Mouse (Mus musculus) kidney, postnatal 0 days (tissue): Measurements from ENCODE around the gene Pipox. TPM values are rescaled to one million over a fixed set of nuclear protein-coding genes. Genes with fewer than 3 reads are reported as not detected.
A peak's percentile ranks its signal among the peaks of the same experiment; 100 is the strongest.

Experiments used
- ATAC-seq: fragments of 200-750 bp; cut with Nextera tagmentation; replicated peaks from 2 replicates; pipeline ENCODE4 v1.8.0; 2017; ENCODE audit warnings: low read depth, moderate number of reproducible peaks, moderate TSS enrichment, moderate library complexity; ENCODE audit not compliant: low FRiP score
- DNase-seq: peaks from one replicate; pipeline ENCODE4 v3.0.0-alpha.2; 2016; ENCODE audit warnings: low spot score
- H3K27ac ChIP-seq: fragments of 300-500 bp; sonication (generic); 2 replicates; pipeline ENCODE4 v1.5.1; 2014; ENCODE audit warnings: mild to moderate bottlenecking
- H3K27me3 ChIP-seq: fragments of 300-500 bp; sonication (generic); 2 replicates; pipeline ENCODE4 v1.6.1; 2014; ENCODE audit warnings: low read length, mixed read lengths; ENCODE audit not compliant: insufficient read depth
- H3K36me3 ChIP-seq: fragments of 300-500 bp; sonication (generic); 2 replicates; pipeline ENCODE4 v1.6.1; 2014; ENCODE audit warnings: low read length, mixed read lengths; ENCODE audit not compliant: insufficient read depth
- H3K4me1 ChIP-seq: fragments of 300-500 bp; sonication (generic); replicated peaks from 2 replicates; pipeline ENCODE4 v1.6.1; 2014; ENCODE audit warnings: antibody characterized with exemption, low read length, mixed read lengths; ENCODE audit not compliant: insufficient read depth
- H3K4me2 ChIP-seq: fragments of 300-500 bp; sonication (generic); 2 replicates; pipeline ENCODE4 v1.6.1; 2014; ENCODE audit warnings: mild to moderate bottlenecking, low read length, moderate library complexity, mixed read lengths
- H3K4me3 ChIP-seq: fragments of 300-500 bp; sonication (generic); replicated peaks from 2 replicates; pipeline ENCODE4 v1.5.1; 2014; ENCODE audit warnings: low read depth, low read length
- H3K9ac ChIP-seq: fragments of 300-500 bp; sonication (generic); 2 replicates; pipeline ENCODE4 v1.6.1; 2014; ENCODE audit warnings: low read depth, low read length
- H3K9me3 ChIP-seq: fragments of 300-500 bp; sonication (generic); replicated peaks from 2 replicates; pipeline ENCODE4 v1.6.1; 2016; ENCODE audit warnings: low read length, inconsistent platforms, mixed read lengths
- CTCF ChIP-seq: IDR thresholded peaks from 2 replicates; pipeline ENCODE4 v1.5.1; 2016; ENCODE audit warnings: antibody characterized with exemption, low read depth, mild to moderate bottlenecking, moderate library complexity
- WGBS: fragments of 180-500 bp; shearing (Covaris S2); extraction: QIAGEN DNeasy Blood & Tissue Kit; methylation state at CpG from one replicate; pipeline ENCODE4 v1.1.7; 2014; 5-methylcytosine and 5-hydroxymethylcytosine counted together
- polyA plus RNA-seq: library from polyadenylated mRNA; unstranded; fragments of >200 nt; fragmentation: Nextera tagmentation; extraction: Ambion mirVana; gene quantifications from 2 replicates; pipeline ENCODE4 v1.2.1, GENCODE M21; 2015

Gene Pipox
- polyA plus RNA-seq, 1 experiment from 2014 or later: 20.9 TPM

GRCm38 (mm10) chr11:77934111-77934521 lies 40.2 kb upstream of the Pipox start:
- no peaks in the 10 kb centered on the region for H3K9me3 ChIP-seq
- no peak for TF ChIP-seq CTCF
- H3K4me3 ChIP-seq: no peak overlapping the region
- WGBS: 4% methylated on average over 4 of the region's 4 CpGs
- DNase-seq (no peak), ATAC-seq (no peak)
- H3K4me1 ChIP-seq: peaks cover 8% of the 10 kb centered on the region
- H3K27me3 ChIP-seq: peaks cover 69% of the 10 kb centered on the region
- no peaks in the 10 kb centered on the region for H3K36me3 ChIP-seq
- no peak overlapping the region for H3K4me2 ChIP-seq
- H3K27ac ChIP-seq: no peak overlapping the region
- no peak overlapping the region for H3K9ac ChIP-seq

- no peaks in the 10 kb centered on the region for H3K36me3 ChIP-seq
- ATAC-seq: no peak
- 37% methylated on average over 5 of the region's 5 CpGs for WGBS
- no peaks in the 10 kb centered on the region for H3K9me3 ChIP-seq
- peaks cover 8% of the 10 kb centered on the region for H3K4me1 ChIP-seq
- H3K27me3 ChIP-seq: peaks cover 74% of the 10 kb centered on the region
- H3K4me2 ChIP-seq: no peak overlapping the region
- DNase-seq: no peak
- no peak for TF ChIP-seq CTCF
- no peak overlapping the region for H3K4me3 ChIP-seq
- no peak overlapping the region for H3K9ac ChIP-seq
- no peak overlapping the region for H3K27ac ChIP-seq
Observed at GRCm38 (mm10) chr11:77932576-77932975, 38.7 kb upstream of the Pipox start.

- H3K4me1 ChIP-seq: peaks cover 8% of the 10 kb centered on the region
- H3K27ac ChIP-seq: no peak overlapping the region
- ATAC-seq: no peak
- peaks cover 71% of the 10 kb centered on the region for H3K27me3 ChIP-seq
- H3K9ac ChIP-seq: no peak overlapping the region
- peak overlapping the region; percentile 82 for H3K4me2 ChIP-seq
- no peaks in the 10 kb centered on the region for H3K36me3 ChIP-seq
- DNase-seq: no peak
- WGBS: 2% methylated on average over 41 of the region's 41 CpGs
- TF ChIP-seq CTCF: no peak
- peak overlapping the region; percentile 40 for H3K4me3 ChIP-seq
- H3K9me3 ChIP-seq: no peaks in the 10 kb centered on the region
Observed at GRCm38 (mm10) chr11:77931541-77932433, 37.9 kb upstream of the Pipox start.

DNA sequence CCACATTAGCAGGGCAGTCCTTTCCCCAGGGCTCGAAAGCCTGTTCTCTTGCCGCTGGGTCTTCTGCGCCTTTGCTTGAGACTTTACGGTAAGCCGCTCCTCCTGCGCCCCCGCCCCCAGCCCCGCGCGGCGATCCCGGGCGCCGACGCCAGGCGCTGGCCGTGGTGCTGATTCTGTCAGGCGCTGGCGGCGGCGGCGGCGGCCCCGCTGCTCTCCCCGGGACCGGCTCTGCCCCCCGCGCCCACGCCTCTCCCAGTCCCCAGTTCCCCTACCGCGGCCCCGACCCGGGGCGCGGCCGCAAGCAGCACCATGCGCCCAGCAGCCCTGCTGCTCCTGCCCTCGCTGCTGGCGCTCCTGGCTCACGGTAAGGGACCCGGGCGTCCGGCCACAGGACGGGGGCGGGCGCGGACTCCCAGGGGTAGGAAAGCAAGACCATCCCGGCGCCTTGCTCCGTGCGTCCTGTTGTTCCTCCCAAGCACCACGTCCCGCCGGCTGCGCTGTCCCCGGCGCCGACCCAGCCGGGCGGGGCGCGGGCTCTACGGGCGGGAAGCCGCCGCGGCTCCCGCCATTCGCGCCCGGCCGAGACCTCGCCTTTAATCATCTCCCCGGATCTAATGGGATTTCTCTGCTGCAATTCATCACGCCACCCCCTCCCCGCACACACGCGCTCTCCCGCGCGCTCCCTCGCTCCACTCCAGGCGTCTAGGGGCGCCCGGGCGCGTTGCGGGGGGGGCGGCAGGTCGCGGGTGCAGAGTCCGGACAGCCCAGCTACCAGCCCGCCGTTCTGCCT lies 37.0 kb upstream of the Pipox start, which contains the start of gene Sez6:
Gene Sez6, plus strand, starts transcription at position 50 of the 790 bp plus-strand sequence.
- H3K9ac ChIP-seq: no peak within 1 kb of the TSS
- H3K27me3 ChIP-seq: peaks cover 67% of the 10 kb centered on the region
- peak within 1 kb of the TSS; percentile 40 for H3K4me3 ChIP-seq
- H3K4me2 ChIP-seq: peak within 1 kb of the TSS; percentile 82
- WGBS: under 1% methylated on average over 73 of the region's 94 CpGs
- DNase-seq (peak; percentile 85), ATAC-seq (0 out of 2 replicates have a peak, but pooled peaks have one; percentile 52)
- no peaks in the 10 kb centered on the region for H3K9me3 ChIP-seq
- no peaks in the 10 kb centered on the region for H3K36me3 ChIP-seq
- H3K27ac ChIP-seq: no peak within 1 kb of the TSS
- peaks cover 8% of the 10 kb centered on the region for H3K4me1 ChIP-seq
- peak; percentile 26; the same call in 1 of the 2 replicates for TF ChIP-seq CTCF

GRCm38 (mm10) chr11:77927837-77928236 lies 33.9 kb upstream of the Pipox start:
- WGBS: 69% methylated on average over 5 of the region's 5 CpGs
- Histone ChIP-seq H3K27ac (no peak overlapping the region), H3K4me2 (no peak overlapping the region), H3K4me3 (no peak overlapping the region), H3K9me3 (no peaks in the 10 kb centered on the region), H3K9ac (no peak overlapping the region), H3K4me1 (peaks cover 8% of the 10 kb centered on the region), H3K27me3 (peaks cover 39% of the 10 kb centered on the region), H3K36me3 (no peaks in the 10 kb centered on the region)
- no peak for ATAC-seq
- no peak for TF ChIP-seq CTCF
- no peak for DNase-seq

DNA sequence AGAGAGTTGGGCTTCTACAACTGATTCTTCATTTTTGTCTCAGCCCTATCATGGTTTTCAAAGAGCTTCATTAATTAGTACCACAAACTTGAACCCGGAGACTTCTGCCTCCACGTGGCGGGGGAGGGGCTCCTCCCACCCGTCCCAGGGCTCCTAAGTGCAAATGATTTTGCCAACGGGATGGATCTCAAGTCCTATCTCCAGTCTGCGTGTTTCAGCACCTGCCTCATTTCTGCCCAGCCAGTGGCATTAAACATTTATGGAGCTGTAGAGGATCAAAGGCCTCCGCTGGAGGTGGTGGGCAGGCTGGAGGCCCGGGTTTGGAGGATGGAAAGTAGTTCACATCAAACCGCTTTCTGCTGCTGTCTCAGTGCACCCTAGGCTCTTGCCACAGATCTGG lies 32.8 kb upstream of the Pipox start:
- Histone ChIP-seq H3K27ac (no peak overlapping the region), H3K9ac (no peak overlapping the region), H3K27me3 (peaks cover 28% of the 10 kb centered on the region), H3K9me3 (no peaks in the 10 kb centered on the region), H3K4me2 (no peak overlapping the region), H3K4me3 (no peak overlapping the region), H3K4me1 (peaks cover 8% of the 10 kb centered on the region), H3K36me3 (no peaks in the 10 kb centered on the region)
- DNase-seq (no peak), ATAC-seq (no peak)
- TF ChIP-seq CTCF: no peak
- WGBS: 7% methylated on average over 9 of the region's 9 CpGs
